Mouse (Mus musculus): ENCODE results near the gene Zar1l.
"Not testable (repeated sequence)": the region's sequence is repeated elsewhere in the genome, so short reads cannot be mapped to it uniquely, and the experiment has no call there.

Gene Zar1l

DNA sequence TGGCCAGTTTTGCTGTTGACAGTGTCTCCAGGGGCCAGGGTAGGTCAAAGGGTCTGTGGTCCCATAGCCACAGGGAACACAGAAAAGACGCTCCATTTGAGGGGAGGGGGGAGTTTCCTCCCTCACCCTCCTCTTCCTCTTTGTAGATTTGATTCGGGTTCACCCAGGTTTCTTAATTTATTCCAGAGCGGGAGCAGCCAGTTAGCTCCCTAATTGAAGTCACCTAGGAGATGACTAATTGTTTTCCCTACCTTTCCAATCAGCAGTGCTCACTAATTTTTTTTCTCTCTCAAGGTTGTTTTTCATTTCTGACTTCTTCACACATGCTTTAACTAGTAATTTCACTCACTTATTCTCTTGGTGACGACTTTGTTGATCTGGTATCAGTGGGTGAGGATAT, at the start of gene Zar1l:
Gene Zar1l (minus strand): TSS at position 101 of the 400 bp plus-strand sequence.
- DNase-seq (ENCODE audit: extremely low read depth, low read depth, low spot score), result no peak

DNA sequence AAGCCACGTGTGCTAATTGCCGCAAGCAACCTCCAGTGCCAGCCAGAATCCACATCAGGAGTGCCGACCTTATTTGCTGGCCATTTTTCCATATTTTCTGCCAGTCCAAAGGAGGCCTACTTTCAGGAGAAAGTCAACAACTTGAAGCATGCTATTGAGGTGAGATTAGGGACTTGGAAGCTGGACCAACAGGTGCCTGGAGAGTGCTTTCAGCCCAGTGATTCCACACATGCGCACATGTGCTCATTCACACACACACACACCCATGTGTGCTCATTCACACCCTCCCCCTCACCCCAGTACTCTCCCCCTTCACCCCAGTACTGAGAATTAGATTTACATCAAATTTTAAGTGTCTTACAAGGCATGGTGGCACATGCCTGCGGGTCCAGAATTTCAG, 49.0 kb upstream of the Zar1l start:
- DNase-seq (ENCODE audit: extremely low read depth, low read depth, low spot score), result no peak

DNA sequence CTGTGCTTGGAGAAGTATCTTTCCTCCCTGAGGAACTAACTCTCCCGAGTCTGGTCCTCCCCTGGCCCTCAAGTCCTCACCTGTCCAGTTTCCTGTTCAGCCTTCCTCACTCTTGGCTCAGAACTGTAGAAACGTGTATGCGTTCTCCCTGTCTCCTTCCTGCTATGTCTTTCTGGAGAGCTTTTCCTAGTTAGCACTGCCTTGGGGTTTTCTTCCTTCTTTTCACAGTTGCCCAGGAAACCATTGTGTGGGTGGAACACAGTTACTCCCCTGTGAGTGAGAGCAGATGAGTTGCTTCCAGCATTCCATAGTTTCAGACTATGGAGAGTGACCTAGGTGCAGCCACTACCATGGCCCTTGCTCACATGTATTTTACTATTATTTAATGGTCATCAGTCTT, 48.3 kb upstream of the Zar1l start:
- no peak for DNase-seq (ENCODE audit: extremely low read depth, low read depth, low spot score)

DNA sequence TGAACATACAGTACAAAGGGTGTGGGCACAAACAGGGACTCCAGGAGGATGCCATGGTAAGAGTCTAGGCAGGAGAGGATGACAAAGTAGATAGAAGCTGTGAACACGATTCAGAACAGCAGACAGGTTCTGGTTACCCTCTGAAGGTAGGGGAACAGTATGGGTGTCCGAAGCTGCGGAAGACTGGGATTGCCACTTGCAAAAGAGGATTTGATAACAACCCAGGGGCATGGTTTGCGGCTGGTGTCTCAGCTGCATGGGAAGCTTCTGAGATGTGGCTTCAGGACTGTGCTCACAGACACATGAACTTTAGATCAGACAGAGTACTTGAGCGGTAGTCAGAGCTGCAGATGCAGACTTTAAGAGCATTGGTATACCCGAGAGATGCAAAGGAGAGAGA, 46.5 kb upstream of the Zar1l start:
- DNase-seq (ENCODE audit: extremely low read depth, low read depth, low spot score), result no peak

DNA sequence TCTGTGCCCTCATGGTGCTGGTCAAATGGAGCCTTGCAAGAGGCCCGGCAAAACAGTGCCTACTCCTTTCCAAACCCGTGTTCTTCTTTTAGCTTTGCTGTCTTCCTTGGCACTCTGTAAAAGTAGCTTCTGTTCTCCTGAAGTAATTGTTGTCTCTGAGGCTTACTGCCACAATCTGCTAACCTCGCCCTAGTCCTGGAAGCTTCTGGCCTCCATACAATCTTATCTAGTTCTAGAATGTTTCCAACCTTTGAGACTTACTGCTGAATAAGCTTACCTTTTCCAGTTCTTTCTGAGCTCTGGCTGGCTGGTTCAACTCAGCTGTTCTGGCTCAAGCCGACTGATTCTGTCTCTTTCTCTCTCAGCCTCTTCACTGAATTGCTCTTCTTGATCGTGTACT, 43.8 kb upstream of the Zar1l start:
- no peak for DNase-seq (ENCODE audit: extremely low read depth, low read depth, low spot score)

DNA sequence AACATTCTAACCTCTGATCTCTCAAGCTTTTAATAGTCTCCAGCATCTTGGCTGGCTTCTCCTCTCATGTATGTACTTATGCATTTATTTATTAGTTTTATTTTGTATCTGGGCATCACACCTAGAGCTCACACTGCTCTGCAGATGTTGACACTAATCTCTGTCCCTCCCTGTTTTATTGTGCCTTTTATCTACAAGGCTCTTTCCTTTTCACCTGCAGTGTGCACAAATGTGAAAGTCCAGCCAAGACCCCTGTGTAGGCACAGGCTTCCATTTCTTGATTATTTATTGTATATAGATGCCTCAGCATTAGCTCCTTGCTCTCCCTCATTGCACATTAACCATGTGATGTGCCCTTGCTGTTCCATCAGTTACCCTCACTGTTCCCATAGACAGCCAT, 43.4 kb upstream of the Zar1l start:
- no peak for DNase-seq (ENCODE audit: extremely low read depth, low read depth, low spot score)

DNA sequence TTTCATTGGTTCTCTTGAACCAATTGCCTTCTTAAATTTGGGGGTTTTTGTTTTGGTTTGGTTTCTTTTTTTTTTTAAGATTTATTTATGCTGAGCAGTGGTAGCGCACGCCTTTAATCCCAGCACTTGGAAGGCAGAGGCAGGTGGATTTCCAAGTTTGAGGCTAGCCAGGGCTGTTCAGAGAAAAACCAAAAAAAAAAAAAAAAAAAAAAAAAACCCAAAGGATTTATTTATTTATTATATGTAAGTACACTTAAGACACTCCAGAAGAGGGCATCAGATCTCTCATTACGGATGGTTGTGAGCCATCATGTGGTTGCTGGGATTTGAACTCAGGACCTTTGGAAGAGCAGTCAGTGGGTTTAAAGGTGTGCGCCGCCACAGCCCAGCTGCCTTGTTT, 42.9 kb upstream of the Zar1l start:
- DNase-seq (ENCODE audit: extremely low read depth, low read depth, low spot score), result no peak

DNA sequence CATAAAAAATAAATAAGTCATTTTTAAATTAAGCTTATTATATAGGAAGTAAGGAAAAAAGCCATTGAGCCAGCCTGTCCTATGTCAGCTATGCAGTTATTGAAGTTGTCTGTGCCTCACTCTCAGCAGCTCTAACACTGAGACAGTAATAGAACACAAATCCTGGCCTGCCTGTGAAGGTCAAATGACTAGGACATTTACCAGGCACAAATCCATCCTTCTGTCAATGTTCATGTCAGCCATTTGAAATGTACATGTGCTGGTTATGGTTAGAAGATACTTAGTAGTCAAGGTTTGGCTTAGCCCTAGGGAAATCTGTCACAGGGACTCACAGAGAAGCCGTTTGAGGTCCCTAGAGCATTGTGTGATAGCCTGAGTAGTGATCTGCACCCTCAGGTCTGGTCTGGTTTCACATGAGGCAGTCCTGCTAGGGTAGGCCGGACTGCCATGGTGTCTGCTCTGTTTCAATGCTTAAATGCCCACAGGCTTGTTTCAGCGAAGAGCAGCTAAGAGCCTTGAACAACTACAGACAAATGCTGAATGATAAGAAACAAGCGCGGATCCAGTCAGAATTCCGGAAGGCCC, 41.6 kb upstream of the Zar1l start:
- no peak for DNase-seq (ENCODE audit: extremely low read depth, low read depth, low spot score)

DNA sequence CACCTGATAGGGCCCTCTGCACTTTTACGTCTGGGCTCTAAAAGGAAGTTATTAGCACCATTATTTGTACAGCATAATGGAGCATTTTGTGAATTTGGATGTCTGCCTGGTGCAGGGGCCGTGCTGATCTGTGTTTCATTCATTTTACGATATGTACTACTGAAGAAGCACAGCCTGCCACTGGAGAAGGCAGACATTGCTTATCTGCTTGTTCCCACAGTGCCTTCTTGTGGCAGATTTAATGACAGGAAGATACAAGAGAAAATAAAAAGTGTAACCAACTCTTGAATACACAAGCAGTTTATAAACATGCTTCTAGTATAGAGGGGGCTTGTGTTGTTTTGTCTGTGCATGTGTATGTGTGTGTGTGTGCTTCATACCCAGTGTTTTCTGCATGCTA, 33.7 kb upstream of the Zar1l start:
- DNase-seq (ENCODE audit: extremely low read depth, low read depth, low spot score), result no peak

DNA sequence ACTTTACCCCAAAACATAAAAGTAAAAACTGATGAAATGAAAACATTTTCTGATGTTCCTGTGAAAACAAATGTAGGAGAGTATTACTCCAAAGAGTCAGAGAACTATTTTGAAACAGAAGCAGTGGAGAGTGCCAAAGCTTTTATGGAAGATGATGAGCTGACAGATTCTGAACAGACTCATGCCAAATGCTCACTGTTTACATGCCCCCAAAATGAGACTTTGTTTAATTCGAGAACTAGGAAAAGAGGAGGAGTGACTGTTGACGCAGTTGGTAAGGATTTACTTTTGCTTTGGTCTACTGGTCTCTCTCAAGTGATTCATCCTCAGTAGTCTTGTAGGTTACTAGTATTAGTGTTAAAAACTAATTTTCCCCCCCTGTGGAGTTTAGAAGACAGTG, 25.2 kb upstream of the Zar1l start:
- DNase-seq (ENCODE audit: extremely low read depth, low read depth, low spot score), result no peak

DNA sequence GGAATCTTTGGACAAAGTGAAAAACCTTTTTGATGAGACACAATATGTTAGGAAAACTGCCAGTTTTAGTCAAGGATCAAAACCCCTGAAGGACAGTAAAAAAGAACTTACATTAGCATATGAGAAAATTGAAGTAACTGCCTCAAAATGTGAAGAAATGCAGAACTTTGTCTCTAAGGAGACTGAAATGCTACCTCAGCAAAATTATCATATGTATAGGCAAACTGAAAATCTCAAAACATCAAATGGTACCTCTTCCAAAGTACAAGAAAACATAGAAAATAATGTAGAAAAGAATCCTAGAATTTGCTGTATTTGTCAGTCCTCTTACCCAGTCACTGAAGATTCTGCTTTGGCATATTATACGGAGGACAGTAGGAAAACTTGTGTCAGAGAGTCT, 23.3 kb upstream of the Zar1l start:
- no peak for DNase-seq (ENCODE audit: extremely low read depth, low read depth, low spot score)

DNA sequence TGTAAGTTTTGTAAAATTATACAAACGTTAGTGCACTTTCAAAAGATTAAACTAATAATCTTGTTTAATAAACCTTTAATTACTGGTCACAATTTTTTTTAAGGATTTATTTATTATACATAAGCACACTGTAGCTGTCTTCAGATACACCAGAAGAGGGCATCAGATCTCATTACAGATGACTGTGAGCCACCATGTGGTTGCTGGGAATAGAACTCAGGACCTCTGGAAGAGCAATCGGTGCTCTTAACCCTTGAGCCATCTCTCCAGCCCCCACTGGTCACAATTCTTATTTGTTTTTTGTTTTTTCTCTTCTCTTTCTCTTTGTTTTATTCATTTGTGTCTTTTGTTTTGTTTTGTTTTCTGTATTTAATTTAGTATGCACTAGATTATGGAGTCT, 7.3 kb upstream of the Zar1l start:
- no peak for DNase-seq (ENCODE audit: extremely low read depth, low read depth, low spot score)

DNA sequence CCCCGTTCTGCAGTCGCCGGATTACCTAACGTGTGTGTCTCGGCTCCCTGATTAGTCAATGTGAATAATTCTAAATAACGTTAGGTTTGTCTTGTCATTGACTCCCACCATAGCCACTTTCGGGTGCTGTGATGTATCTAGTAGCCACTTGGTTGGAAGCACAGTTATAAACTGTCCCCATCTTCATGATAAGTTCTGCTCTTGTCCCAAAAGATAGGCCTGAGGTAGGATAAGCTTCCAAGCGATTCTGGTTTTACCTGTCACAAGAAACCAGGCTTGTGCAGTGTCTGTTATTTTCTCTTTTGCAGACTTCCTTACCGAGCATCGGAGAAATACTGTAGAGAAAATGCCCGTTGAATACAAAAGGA, 4.9 kb upstream of the Zar1l start:
- DNase-seq (ENCODE audit: extremely low read depth, low read depth, low spot score), result no peak

DNA sequence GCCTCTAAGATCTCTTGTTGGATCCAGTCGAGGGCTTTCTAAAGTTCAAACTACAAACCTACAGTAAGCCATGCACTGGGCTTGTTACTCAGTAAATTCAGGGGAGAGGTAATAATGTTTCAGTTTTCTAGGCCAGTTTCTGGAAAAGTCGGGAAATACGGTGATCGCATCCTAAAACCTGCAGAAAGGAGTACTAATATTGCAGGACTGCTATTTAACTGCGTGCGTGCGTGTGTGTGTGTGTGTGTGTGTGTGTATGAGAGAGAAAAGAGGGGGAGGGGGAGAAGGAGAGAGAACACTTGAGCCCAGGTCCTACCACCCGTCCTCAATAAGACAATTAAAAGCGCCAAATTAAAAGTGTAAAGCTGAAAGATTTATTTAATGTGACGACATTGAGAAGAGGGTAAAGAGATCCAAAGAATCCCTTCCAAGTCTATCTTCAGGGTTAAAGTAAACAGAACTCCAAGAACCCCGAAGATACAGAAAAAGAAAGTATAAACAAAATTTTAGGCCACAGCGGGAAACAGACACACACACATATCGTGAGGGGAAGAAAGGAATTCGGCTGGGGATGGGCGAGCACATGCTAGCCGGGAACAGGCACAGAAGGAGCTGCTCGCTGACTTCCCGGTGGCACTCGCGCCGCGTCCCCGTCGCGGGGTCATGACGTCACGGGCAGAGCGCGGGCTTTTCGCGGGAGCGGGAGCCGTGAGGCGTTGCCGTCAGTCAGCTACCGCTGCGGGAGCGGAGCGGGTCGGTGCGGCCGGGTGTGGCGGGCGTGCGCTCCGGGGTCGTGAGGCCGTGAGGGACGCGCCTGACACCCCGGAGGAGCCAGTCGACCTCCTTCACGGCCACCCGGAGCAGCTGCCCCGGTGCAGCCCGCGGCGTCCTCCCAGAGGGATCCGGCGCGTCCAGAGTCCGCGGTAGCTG, 4.2 kb upstream of the Zar1l start, which contains the start of gene Brca2:
Gene Brca2 (plus strand): TSS at position 694 of the 930 bp plus-strand sequence.
- DNase-seq (ENCODE audit: extremely low read depth, low read depth, low spot score), result no peak

DNA sequence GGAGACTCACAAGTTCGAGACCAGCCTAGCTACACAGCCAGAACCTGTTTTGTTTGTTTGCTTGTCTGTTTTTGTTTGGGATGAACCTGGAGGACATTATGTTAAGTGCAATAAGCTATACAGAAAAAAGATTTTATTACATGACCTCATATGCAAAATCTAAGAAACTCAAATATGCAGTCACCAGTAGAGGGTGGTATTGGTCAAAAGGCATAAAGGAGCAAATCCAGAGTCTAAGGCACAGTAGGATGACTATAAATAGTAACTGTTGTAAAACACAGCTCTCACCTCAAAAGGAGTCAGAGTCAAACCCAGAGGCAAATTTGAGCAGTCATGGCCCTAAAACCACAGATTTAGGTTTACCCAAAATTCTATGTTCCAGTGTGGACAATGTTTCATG, 1.6 kb upstream of the Zar1l start:
- DNase-seq (ENCODE audit: extremely low read depth, low read depth, low spot score), result no peak

DNA sequence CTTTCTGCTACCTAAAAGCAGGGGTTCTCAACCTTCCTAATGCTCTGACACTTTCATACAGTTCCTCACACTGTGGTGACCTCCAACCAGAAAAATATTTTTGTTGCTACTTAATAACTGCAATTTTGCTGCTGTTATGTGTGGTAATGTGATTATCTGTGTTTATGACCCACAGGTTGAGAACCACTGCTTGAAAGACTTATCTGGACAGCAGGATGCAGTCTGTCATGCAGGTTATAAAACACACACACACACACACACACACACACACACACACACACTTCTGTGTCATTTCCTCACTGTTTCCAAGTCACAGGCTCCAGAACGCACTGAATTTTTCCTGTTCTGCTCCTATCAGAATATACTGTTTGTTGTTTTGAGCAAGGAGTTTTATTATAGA, 3.9 kb downstream of the Zar1l start:
- no peak for DNase-seq (ENCODE audit: extremely low read depth, low read depth, low spot score)

DNA sequence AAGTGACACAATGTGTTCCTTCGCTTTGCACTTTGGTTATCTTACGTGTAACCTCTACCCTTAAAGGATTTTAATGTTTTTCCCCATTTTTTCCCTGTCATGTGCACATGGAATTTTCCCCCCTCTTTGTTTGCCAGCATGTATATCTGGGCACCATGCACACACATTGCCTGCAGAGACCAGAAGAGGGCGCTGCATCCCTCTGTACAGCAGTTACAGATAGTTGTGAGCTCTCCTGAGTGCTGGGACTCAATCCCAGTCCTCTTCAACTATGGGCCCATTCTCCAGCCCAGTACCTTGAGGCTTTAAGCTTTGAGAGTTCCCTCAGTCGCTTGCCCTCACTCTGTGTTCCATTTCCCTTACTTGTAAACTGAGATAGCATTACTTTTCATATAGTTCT, 4.7 kb downstream of the Zar1l start:
- no peak for DNase-seq (ENCODE audit: extremely low read depth, low read depth, low spot score)

DNA sequence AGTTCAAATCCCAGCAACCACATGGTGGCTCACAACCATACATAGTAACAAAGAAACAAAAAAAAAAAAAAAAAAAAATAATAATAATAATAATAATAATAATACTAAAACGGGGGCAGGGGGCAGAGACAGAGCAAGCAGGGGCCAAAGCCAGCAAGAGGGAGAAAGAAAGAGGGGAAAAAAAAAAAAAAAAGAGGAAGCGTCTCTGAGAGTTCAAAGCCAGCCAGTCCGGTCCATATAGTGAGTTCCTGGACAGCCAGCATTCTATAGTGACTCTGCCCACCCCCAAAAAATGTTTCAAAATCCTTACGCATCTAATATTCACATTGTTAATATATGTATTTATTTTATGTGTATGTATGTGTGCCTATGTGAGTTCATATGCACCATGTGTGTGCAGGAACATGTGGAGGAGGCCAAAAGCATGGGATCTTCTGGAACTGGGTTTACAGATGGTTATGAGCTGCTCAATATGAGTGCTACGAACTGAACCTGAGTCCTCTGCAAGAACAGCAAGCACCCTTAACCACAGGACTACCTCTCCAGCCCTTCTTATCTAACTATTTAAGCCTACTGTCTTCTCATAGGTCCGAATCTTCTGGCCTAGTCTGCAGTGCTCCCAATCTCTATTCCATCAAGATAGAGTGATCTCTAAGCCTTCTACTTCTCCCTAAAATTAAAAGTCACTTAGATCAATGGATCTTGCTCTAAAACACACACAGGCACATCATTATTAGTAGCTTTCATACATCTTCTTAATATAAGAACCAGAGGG, 7.3 kb downstream of the Zar1l start:
- DNase-seq (ENCODE audit: extremely low read depth, low read depth, low spot score), result no peak

DNA sequence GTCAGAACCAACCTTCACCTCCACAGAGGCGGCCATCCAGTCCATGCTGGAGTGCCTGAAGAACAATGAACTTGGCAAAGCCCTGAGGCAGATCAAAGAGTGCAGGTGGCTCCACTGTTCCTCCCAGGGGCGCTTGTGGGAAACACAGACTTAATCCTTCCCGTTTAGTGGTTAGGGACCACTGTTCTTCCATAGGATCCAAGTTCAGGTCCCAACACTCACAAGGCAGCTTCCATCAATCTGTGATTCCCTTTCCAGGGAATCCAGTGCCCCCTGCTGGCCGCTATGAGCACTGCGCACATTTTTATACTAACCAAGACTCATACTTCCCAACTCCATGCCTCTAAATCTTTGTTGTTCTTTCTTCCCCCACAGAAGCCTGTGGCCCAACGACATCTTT, 22.2 kb downstream of the Zar1l start:
- DNase-seq (ENCODE audit: extremely low read depth, low read depth, low spot score), result no peak

DNA sequence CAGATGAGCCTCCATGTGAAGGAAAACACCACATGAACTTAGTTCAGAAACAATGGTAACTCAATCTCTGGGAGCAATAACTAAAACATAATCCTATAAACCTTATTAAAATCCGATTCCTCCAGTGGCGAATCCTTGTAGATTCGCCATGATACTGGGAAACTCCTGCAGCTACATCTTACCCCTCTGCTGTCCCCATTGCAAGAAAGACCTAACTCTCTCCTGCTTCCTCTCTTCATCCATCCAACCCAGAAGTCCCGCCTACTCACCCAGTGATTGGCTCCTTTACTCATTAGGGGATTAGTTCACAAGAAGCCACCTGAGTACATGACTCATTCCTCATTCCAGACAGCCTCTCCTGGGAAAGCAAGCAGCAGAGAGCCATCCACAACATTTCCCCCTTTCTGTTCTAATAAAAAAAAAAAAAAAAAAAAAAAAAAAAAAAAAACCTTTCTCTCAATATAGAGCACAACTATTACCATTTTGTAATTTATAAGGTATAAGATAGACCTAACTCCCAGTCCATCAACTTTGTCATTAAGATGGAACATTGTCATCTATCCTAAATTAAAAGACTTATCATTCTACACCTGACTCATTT, 26.3 kb downstream of the Zar1l start:
- not testable (repeated sequence) for DNase-seq (ENCODE audit: extremely low read depth, low read depth, low spot score)

DNA sequence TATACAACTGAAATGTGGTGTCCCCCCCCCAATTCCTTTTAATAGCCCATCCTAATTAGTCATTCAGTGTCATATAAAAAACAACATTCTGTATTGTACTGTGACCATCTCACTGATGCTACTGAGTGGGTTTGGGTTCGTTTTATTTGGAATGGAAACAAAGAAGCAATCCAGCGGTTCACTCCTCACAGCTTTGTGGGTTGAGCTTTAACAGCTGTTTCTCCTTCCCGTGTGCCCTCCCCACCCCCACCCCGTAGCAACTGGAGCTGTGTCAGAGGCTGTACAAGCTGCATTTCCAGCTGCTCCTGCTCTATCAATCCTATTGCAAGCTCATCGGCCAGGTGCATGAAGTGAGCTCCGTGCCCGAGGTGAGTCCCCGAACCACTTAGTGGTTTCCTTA, 27.1 kb downstream of the Zar1l start:
- no peak for DNase-seq (ENCODE audit: extremely low read depth, low read depth, low spot score)

DNA sequence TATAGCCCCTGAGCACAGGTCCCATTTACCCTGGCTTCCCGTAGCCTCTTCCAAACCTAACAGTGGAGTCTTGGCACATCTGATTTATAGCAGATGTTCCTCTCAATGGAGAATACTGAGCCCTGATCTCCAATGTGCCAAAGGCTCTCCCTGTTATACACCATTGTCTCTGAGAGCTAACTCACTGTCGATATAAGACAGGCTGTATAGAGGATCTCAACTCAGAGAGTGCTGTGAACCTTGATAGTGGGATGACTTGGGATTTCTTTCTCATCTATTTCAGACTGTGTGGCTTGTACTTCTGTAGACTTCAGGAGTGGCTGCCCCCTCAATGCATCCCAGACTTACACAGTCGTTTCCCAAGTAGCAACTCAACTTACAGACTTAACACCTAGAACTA, 27.7 kb downstream of the Zar1l start:
- DNase-seq (ENCODE audit: extremely low read depth, low read depth, low spot score), result no peak

All from fat pad, adult 2 months (tissue).